Mouse (Mus musculus) lung, postnatal 36 days (tissue): ENCODE data around the gene Pigw.
A peak's percentile ranks its signal among the peaks of the same experiment; 100 is the strongest.

ENCODE experiments used
- DNase-seq: peaks from one replicate; pipeline ENCODE4 v3.0.0; 2022; ENCODE audit warnings: mixed read lengths

Gene Pigw

DNA sequence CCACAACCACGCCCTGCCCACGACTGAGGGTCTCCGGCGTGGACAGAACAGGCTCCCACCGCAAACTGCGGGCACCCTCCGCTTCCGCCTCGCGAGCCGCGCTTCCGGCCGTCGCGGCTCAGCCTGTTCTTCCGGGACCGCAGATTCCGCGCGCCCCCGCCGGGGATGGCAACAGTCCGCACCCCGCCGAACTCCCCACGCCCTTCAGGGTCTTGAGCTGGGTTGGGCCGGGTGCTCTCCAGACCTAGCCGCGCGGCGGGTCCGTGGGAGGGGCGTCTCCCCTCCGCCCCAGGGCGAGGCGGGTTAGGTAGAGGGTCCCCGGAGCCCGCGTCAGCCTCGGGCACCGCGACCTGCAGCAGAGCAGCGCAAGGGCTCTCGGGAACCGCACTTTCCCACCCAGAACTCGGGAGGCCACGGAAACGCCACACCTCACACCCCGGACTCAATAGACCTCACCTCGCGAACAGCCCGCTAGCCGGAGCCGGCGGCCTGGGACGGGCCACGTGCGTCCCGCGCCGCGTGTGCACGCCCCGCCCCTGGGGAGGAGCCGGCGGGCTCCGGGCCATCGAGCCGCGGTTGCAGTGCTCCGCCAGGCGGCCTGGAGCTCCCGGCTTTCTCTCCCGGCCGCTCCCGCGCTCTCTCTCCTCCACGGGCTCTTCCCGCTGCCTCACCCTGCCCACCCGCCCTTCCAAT is at the start of gene Pigw, which contains the start of gene Myo19:
Gene Pigw (minus strand): TSS at position 514 of the 693 bp plus-strand sequence.
Gene Myo19 (plus strand): TSS at position 377 of the 693 bp plus-strand sequence.
- peak; percentile 78 for DNase-seq

DNA sequence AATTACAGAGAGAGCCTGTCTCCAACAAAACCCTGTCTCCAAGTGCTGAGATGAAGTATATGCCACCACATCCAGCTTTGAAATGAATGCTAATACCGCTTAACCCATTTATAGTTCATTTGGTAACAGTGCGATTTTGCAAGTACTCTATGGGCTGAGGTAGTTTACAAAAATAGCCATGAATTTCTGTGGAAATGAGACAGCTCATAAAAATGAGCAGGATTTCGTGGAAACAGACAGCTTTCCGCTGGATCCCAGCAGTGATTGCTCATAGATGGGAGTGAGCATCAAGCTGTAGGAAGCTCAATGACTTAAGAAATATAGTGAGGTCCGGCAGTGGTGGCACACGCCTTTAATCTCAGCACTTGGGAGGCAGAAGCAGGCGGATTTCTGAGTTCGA is 40.9 kb upstream of the Pigw start:
- no peak for DNase-seq

DNA sequence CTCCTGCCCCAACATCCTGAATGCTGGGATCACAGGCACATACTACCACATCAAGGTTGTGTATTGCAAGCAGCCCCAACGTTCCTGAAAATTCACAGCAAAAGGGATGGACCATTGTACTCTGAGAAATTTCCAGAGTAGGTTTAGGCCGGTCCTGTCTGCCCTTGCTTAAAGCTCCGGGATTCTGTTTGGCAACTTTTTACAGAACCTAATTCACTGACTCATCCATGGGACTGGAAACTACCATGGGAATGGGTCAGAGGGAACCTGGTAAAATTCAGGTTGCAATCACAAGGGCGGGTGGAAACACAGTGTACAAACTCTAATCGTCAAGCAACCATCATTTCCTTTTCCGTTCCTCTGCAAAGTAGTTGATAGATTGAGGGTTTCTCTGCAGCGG is 39.9 kb upstream of the Pigw start:
- peak; percentile 29 for DNase-seq

DNA sequence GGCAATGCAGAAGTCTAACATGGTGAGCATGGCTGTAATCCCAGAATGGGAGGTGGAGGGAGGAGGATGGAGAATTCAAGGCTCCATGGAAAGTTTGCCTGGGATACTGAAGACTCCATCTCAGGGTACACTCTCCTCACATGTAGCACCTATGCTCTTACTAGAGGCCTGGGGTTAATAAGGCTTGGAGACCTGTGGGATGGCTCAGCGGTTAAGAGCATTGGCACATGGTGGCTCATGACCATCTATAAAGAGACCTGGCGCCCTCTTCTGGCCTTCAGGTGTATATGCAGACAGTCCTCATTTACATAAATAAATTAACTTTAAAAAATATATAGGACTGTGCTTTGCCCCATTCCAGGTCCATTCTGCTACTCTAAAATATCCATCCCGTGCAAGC is 39.2 kb upstream of the Pigw start:
- DNase-seq = peak; percentile 67

DNA sequence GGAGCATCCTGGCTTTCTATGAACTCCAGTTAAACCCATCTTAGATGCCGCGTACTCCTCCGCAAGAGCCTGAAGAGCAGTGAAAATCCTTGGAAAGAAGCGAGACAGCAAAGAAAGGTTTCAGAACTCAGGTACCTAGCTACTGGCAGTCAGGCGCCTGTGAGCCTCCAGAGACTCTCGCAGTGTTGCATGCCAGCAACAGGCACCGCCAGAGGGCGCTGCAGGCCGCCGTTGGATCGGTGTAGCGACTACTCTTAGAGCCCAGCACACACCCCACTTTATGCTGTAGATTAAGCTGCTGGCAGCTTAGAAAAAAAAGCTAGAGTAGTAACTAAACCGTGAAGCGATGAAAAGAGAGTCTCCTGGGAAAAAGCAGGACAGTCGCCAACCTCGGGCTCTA is 38.3 kb upstream of the Pigw start:
- peak; percentile 94 for DNase-seq

DNA sequence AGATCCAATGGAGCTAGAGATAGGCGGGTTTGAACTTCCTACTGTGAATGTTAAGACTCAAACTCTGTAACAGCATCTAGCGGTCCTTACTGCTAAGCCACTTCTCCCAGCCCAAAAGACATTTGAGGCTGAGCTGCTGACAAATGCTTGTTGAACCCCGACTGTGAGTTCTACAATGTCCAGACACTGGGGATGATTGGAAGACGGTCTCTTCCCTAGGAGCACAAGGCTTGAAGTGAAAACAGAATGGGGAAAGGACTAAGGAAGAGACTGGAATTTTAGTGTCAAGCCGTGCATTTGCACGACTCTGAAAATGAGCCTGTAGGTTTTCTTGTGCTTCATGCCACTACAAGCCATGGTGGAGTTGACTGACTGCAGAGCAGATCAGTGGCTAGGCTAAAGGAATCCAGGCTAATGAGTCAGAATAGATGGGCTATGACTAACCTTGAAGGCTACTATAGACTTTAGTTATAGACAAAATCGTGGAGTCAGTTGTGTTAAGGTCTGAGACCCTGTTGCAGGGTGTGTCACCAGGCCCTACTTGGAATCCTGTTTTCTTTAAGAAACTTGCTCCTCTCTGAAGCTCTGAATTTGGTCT is 36.7 kb upstream of the Pigw start:
- no peak for DNase-seq

DNA sequence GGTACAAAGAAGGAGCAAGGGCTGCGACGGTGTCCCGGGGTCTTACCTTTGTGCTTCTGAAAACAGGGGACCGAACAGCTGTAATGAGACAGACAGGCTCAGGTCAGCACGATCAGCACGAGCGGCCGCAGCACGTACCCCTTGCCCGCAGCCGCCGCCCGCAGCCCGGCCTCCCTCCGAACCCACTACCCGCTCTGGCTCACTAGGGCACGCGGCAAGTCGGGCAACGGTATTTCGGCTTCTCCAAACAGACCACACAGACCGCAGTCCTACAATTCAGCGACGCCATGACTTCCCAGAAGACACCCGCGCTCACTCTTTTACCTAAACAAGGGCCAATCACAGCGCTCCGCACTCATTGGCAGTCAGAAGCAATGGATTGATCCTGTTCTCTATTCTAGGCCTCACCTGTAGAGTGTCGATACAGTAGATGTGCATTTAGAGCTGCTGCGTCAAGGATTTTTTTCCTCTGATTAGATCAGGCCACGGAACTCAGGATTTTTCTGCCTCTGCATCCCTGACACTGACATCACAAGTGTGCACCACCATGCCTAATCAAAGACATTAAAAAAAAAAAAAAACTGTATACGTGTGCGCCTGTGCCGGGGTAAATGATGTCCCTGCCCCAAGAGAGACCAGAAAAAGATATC is 36.1 kb upstream of the Pigw start, which contains the start of gene Znhit3:
Gene Znhit3 (minus strand): TSS at position 314 of the 650 bp plus-strand sequence.
- DNase-seq = peak; percentile 96

DNA sequence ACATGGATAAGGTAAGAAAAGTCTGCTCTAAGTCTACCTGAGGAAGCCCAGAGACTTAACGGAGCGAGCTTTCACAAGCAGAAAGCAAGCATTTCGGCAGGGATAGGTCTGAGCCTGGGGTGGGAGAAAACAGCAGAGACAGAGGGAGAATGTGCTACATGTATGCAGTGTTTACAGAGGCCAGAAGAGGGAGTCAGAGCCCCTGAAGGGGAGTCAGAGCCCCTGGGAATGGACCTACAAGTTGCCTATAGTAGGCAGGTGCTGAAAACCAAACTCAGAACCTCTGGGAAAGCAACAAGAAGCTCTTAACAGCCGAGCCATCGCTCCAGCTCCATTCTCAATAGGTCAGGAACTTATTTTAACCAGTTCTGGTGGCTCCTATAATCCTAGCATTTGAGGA is 34.6 kb upstream of the Pigw start:
- DNase-seq = no peak

DNA sequence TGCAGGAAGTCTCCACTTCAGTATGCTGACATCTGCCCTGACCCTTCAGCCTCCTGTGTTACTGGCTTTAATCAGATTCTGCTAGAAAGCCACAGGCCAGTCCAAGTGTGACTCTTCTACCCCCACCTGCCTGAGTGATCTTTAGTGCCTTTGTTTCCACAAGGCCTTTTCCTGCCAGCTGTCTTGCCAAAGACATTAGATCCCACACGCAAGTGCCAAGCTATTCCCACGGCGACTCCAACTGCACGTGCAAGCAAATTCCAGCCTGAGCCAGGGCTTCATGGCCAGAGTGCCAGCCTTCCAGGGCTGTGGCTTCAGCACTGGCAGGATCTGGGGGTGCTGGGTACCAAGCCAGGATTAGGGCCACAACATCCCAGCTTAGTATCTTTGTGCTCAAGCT is 30.3 kb upstream of the Pigw start:
- no peak for DNase-seq

DNA sequence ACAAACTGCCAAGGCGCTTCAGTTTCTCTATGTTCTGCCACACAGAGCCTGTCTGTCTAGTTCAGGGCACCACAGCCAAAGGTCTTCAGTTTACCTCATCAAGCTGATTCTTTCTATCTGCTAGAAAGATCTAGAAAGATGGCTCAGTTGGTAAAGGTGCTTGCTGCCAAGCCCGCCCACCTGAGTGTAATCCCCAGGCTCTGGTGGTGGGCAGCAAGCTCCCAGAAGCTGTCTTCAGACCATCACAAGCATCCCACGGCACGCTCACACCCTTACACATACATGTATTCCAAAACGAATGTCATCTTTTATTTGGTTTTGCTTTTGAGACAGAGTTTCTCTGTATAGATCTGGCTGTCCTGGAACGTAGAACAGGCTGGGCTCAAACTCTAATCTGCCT is 28.4 kb upstream of the Pigw start:
- DNase-seq = no peak

DNA sequence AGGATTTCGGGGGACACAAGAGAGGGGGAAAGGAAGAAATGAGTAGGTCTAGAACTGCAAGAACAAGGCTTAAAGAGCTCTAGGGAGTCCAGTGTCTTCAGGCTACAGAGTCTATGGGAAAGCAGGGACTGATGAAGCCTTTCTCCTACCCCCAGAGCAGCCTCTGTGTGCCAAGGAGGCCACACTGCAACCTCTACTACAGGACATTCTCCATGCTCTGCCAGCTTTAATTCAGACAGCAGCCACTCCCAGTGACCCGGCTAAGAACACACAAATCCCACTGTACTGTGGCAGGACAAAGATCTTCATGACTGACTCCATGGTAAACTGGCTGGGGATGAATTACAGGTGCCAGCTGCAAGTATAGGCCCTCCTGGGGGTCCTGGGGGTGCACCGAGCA is 27.0 kb upstream of the Pigw start:
- no peak for DNase-seq

DNA sequence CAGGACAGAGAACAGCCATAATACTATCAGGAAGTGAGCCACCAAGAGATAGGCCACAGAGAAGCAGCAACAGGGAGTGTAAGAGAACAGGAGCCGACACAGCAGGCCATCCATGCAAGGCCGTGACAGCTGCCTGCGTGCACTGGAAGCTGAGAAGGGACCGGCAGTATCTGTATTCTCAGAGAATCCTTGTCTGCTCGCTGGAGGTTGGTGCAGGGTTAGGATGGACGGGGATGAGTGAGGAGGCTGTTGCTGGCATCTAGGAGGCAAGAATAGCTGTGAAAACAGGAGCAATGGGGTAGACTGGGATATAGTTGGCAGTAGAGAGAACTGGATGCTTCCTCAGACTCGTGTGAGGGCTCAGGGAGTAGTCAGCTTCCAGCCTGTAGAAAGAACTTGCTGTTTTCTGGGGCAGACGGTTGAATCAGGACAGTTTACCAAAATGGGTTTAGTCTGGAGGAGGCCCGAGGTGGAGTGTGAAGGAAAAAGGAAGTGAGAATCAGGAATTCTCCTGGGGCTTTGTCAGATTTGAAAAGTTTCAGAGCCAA is 24.6 kb upstream of the Pigw start:
- DNase-seq = no peak

DNA sequence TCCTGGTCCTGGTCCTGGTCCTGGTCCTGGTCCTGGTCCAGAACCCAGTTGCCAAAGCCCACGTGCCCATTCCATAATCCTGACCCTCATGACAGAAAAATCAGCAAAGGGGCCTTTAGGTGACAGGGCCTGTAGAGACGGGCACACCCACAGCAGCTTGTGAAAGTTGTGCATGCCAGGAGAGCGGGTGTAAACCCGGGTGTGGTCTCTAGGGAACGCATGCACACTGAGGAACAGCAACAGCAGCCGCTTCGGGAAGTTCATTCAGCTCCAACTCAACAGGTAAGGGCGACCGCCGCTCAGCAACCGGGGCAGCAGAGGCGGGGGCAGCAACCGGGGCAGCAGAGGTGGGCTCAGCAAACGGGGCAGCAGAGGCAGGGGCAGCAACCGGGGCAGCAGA is 13.0 kb upstream of the Pigw start:
- no peak for DNase-seq

DNA sequence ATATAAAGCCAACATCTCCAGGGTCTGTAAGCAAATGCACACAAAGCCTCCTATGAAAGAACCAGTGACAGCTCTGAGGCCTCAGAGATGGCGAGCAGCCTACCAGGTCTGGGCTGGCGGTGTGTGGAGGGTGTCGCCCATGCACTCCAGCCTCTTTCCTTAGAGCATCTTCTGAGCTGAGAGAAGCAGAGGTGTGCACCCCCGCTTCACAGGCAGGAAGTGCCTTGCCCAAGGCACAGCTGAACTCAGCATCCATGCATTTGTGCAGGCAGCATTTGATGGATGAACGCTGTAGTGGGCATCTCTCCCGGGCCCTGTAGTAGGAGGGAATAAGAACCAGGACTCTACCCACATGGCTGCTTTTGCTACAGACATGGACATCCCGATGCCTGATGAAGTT is 11.6 kb upstream of the Pigw start:
- DNase-seq = no peak

DNA sequence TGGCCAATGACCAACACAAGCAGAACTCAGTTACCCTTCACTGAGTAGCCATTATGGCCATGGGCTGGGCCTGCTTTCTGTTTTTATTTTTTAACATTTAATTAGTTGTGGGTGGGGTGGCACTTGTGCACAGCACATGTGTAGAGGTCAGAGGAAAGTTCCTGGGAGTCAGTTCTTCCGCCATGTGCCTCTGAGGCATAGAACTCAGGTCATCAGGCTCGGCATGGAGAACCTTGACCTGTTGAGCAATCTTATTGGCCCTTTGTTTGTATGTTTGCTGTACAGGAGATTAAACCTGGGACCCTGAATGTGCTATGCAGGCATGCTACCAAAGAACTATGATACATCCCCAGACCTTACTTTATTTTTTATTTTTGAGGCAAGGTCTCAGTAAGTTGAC is 9.4 kb upstream of the Pigw start:
- DNase-seq = no peak

DNA sequence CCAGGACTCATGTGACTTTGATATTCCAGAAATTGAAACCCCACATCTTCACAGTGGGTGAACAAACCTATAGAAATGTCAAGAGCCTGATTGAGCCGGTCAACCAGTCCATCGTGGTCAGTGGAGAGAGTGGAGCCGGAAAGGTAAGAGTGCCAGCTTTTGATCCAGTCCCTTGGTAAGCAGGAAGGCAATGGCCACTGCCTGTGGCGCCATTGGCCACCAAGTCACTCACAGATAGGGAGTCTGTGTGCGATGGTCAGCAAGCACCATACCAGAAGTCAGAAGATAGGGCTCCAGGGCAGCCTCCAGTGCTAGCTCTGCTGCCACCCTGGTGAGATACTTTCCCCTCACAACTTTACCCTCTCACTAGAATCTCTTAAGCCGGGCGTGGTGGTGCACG is 7.9 kb upstream of the Pigw start:
- no peak for DNase-seq

DNA sequence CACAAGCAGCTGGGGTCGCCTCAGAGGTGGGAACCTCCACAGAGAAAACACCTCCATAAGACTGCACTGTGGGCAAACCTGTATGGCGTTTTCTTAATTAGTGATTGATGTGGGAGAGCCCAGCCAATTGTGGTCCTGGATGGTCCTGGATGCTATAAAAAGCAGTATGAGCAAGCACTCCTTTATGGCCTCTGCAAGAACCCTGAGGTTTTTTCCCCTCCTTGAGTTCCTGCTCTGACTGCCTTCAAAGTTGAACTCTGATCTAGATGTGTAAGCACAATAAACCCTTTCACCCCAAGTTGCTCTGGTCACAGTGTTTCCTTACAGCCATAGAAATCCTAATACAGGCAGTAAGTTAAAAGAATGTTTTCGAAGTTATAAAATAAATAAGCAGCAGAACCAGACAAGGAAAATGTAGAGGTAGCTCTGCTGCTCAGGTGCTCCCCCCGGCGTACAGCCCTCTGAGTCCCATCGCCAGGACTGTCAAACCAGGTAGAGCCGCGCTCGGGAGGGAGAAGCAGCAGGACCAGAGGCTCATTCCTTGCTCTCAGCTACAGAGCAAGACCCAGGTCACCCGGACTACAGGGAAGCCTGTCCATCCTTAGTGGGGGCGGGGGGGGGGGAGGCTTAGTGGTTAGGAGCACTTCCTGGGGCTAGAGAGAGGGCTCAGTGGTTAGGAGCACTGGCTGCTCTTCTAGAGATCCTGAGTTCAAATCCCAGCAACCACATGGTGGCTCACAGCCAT is 6.9 kb upstream of the Pigw start:
- no peak for DNase-seq

DNA sequence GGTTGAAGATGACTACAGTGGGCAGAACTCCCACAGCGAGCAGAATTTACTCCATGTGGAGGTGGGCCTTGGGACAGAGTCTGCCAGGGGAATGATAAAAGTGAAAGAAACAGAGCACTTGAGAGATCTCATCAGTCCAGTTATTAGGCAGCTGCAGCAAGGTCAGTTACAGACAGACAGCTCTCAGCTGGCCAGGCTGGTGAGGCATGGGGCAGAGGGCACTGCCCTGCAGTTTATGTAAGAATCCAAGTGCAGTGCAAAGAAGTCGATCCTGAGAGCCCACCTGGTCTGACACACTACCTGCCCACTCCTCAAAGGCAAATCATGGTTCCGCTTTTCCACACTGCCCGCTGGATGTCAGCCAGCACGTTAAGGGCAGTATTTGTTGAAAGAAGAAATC is 6.2 kb upstream of the Pigw start:
- DNase-seq = no peak

DNA sequence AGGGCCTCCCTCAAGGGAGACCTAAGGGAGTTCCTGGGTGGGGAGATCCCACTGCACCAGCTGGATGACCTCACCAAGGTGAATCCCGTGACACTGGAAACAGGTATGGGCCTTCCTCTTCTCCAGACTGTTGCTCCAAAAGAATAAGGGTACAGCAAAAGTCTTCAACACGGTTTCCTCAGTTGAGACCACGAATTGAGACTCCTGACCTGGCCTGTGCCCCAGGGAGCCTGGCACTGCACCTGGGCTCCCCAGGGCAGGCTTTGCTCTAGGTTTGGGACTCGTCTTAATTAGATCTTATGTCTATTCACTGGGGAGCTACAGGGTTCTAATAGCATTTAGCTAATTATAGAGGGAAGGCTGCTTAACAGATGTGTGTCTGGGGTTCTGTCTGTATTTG is 5.2 kb upstream of the Pigw start:
- no peak for DNase-seq

DNA sequence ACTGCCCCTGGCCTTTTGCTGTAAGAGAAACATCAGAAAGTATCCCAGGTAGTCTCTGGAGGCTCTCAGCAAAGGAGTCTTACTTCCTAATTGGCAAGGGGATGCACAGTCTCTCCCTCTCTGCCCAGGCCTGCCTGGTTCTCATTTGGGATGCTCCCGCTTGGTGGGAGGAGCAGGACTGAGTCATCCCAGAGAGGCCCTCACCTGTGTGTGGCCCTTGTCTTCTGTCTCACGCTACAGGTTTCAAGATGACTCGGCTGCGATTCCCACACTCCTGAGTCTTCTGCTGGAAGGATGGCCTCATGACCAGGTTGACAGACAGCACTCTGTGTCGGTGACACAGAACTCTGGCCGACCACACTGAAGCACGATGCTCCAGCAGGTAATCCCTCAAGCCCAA is 2.3 kb upstream of the Pigw start:
- DNase-seq = no peak

DNA sequence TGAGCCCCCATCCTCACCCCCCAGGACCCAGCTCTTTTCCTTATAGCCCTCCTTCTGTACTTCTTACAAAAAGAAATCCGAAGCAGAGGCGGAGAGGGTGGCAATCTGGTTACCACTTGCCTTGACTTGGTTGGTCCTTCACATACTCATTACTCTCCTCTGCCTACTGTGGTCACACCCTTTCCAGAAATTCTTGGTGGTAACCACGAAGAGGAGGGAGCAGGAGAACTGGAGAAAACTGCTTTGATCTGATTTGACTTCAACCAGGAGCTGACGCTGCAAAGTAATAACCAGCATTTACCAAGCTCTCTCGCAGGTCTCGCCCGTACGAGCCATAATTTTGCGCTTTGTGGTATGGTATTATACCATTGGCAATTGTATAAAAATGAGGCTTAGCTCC is 886 bp upstream of the Pigw start:
- DNase-seq = no peak

DNA sequence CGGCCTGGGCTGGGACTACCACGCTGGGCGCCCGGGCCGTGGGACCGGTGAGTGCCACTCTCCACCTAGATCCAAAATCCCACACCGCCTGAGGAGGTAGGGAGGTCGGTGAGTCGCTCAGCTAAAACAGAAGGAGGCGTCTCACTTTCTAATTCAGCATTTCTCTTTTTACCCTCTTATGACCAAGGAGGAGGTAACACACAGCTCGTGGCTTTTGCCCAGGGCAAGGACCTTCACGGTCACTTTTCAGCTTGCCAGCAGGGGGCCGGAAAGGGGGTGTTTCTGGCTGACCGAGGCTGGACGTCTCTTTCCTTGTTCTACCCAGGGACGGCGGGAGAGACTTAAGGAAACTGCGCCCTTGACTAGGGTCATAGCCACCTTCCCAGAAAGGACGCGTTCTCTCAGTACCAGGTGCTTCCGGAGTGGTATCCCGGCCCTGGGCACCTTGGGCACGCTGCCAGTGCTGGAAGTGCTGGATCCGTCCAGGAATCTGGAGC is 428 bp upstream of the Pigw start:
- peak; percentile 60 for DNase-seq
